Mouse (Mus musculus) erythroblast, embryonic 14.5 days (primary cell): ENCODE results near the gene Tspan9. TPM values are rescaled to one million over a fixed set of nuclear protein-coding genes. Genes with fewer than 3 reads are reported as not detected.

ENCODE experiments used
- H3K27me3 ChIP-seq: 2 replicates; pipeline ENCODE4 v1.6.1; 2012; ENCODE audit warnings: inconsistent platforms; ENCODE audit not compliant: control insufficient read depth
- H3K36me3 ChIP-seq: 2 replicates; pipeline ENCODE4 v1.6.1; 2012; ENCODE audit warnings: mild to moderate bottlenecking, inconsistent platforms; ENCODE audit not compliant: control insufficient read depth
- H3K4me1 ChIP-seq: 2 replicates; pipeline ENCODE4 v1.6.1; 2012; ENCODE audit warnings: inconsistent platforms; ENCODE audit not compliant: control insufficient read depth
- H3K4me3 ChIP-seq: replicated peaks from 2 replicates; pipeline ENCODE3; 2012; ENCODE audit warnings: moderate library complexity, mild to moderate bottlenecking, inconsistent platforms
- H3K9me3 ChIP-seq: 2 replicates; pipeline ENCODE4 v1.6.1; 2012; ENCODE audit warnings: low read length, inconsistent platforms, mixed read lengths; ENCODE audit not compliant: control insufficient read depth
- GATA1 ChIP-seq: IDR thresholded peaks from 2 replicates; pipeline ENCODE4 v1.6.1; 2012; ENCODE audit warnings: low read length, inconsistent platforms, mixed read lengths
- TAL1 ChIP-seq: IDR thresholded peaks from 3 replicates; pipeline ENCODE4 v1.6.1; 2012; ENCODE audit warnings: low read length, inconsistent platforms, mixed read lengths
- polyA plus RNA-seq: library from polyadenylated mRNA; stranded (reverse); fragments of >175 nt; gene quantifications from 2 replicates; pipeline ENCODE4 v1.2.3, GENCODE M21; 2012

The Tspan9 gene
- polyA plus RNA-seq, 1 experiment: 0.04 TPM

- H3K27me3 ChIP-seq: no peaks in the 10 kb centered on the region
- H3K4me3 ChIP-seq: no peak overlapping the region
- H3K4me1 ChIP-seq: no peaks in the 10 kb centered on the region
- no peaks in the 10 kb centered on the region for H3K36me3 ChIP-seq
- TF ChIP-seq TAL1: no peak
- no peak for TF ChIP-seq GATA1
- no peaks in the 10 kb centered on the region for H3K9me3 ChIP-seq
Measured at GRCm38 (mm10) chr6:128135459-128135858, 7.9 kb downstream of the Tspan9 start.

- no peaks in the 10 kb centered on the region for H3K36me3 ChIP-seq
- no peaks in the 10 kb centered on the region for H3K4me1 ChIP-seq
- H3K4me3 ChIP-seq: no peak overlapping the region
- H3K27me3 ChIP-seq: no peaks in the 10 kb centered on the region
- no peak for TF ChIP-seq GATA1
- no peak for TF ChIP-seq TAL1
- H3K9me3 ChIP-seq: no peaks in the 10 kb centered on the region
Measured at GRCm38 (mm10) chr6:128135006-128135405, 8.4 kb downstream of the Tspan9 start.

GRCm38 (mm10) chr6:128134196-128134924 is 9.0 kb downstream of the Tspan9 start:
- Histone ChIP-seq H3K27me3 (no peaks in the 10 kb centered on the region), H3K4me3 (no peak overlapping the region), H3K9me3 (no peaks in the 10 kb centered on the region), H3K36me3 (no peaks in the 10 kb centered on the region), H3K4me1 (no peaks in the 10 kb centered on the region)
- TF ChIP-seq TAL1 (no peak), GATA1 (no peak)

- no peaks in the 10 kb centered on the region for H3K36me3 ChIP-seq
- no peak overlapping the region for H3K4me3 ChIP-seq
Measured at GRCm38 (mm10) chr6:128133679-128134191, 9.7 kb downstream of the Tspan9 start.

GRCm38 (mm10) chr6:128132581-128132980 is 10.8 kb downstream of the Tspan9 start:
- H3K9me3 ChIP-seq: no peaks in the 10 kb centered on the region
- H3K4me1 ChIP-seq: no peaks in the 10 kb centered on the region
- H3K27me3 ChIP-seq: no peaks in the 10 kb centered on the region
- TF ChIP-seq GATA1 (no peak), TAL1 (no peak)
- no peaks in the 10 kb centered on the region for H3K36me3 ChIP-seq
- H3K4me3 ChIP-seq: no peak overlapping the region

More at GRCm38 (mm10) chr6:128133679-128134191, 9.7 kb downstream of the Tspan9 start:
- no peaks in the 10 kb centered on the region for H3K9me3 ChIP-seq
- H3K4me1 ChIP-seq: no peaks in the 10 kb centered on the region
- no peak for TF ChIP-seq TAL1
- TF ChIP-seq GATA1: no peak
- no peaks in the 10 kb centered on the region for H3K27me3 ChIP-seq

GRCm38 (mm10) chr6:128131390-128131789 is 12.0 kb downstream of the Tspan9 start:
- no peak for TF ChIP-seq TAL1
- TF ChIP-seq GATA1: no peak
- Histone ChIP-seq H3K4me1 (no peaks in the 10 kb centered on the region), H3K9me3 (no peaks in the 10 kb centered on the region), H3K4me3 (no peak overlapping the region), H3K27me3 (no peaks in the 10 kb centered on the region), H3K36me3 (no peaks in the 10 kb centered on the region)

GRCm38 (mm10) chr6:128130686-128131085 is 12.7 kb downstream of the Tspan9 start:
- no peaks in the 10 kb centered on the region for H3K27me3 ChIP-seq
- no peaks in the 10 kb centered on the region for H3K4me1 ChIP-seq
- H3K36me3 ChIP-seq: no peaks in the 10 kb centered on the region
- H3K4me3 ChIP-seq: no peak overlapping the region
- TF ChIP-seq TAL1 (no peak), GATA1 (no peak)
- no peaks in the 10 kb centered on the region for H3K9me3 ChIP-seq

- no peaks in the 10 kb centered on the region for H3K36me3 ChIP-seq
- no peak overlapping the region for H3K4me3 ChIP-seq
- H3K9me3 ChIP-seq: no peaks in the 10 kb centered on the region
- H3K4me1 ChIP-seq: no peaks in the 10 kb centered on the region
- H3K27me3 ChIP-seq: no peaks in the 10 kb centered on the region
- TF ChIP-seq TAL1 (no peak), GATA1 (no peak)
Measured at GRCm38 (mm10) chr6:128129382-128129781, 14.0 kb downstream of the Tspan9 start.

- no peaks in the 10 kb centered on the region for H3K9me3 ChIP-seq
- TF ChIP-seq TAL1: no peak
- no peak for TF ChIP-seq GATA1
- no peaks in the 10 kb centered on the region for H3K27me3 ChIP-seq
- H3K4me1 ChIP-seq: no peaks in the 10 kb centered on the region
- no peak overlapping the region for H3K4me3 ChIP-seq
- H3K36me3 ChIP-seq: no peaks in the 10 kb centered on the region
Measured at GRCm38 (mm10) chr6:128127312-128127711, 16.1 kb downstream of the Tspan9 start.

GRCm38 (mm10) chr6:128126876-128127275 is 16.5 kb downstream of the Tspan9 start:
- no peaks in the 10 kb centered on the region for H3K36me3 ChIP-seq

More at GRCm38 (mm10) chr6:128126876-128127275, 16.5 kb downstream of the Tspan9 start:
- no peaks in the 10 kb centered on the region for H3K9me3 ChIP-seq
- H3K4me3 ChIP-seq: no peak overlapping the region
- no peaks in the 10 kb centered on the region for H3K4me1 ChIP-seq
- TF ChIP-seq TAL1: no peak
- no peak for TF ChIP-seq GATA1
- no peaks in the 10 kb centered on the region for H3K27me3 ChIP-seq
